Mouse (Mus musculus) CH12.LX (cell line): ENCODE measurements around the gene Ktn1.

ENCODE experiments used
- CHD2 ChIP-seq: IDR thresholded peaks from 2 replicates; pipeline ENCODE4 v1.6.1; 2011; ENCODE audit warnings: low read length, improper control_type of control experiment
- CTCF ChIP-seq, 2 experiments: IDR thresholded peaks in 1 of 2; conservative IDR thresholded peaks in 1 of 2; 2 replicates each; pipeline ENCODE4 v1.5.1; 2011 to 2012; ENCODE audit warnings: low read depth in 2 of 2, low read length in 2 of 2, improper control_type of control experiment in 1 of 2, inconsistent platforms in 1 of 2, mild to moderate bottlenecking in 1 of 2, moderate library complexity in 1 of 2
- JUND ChIP-seq: conservative IDR thresholded peaks from 2 replicates; pipeline ENCODE4 v1.6.1; 2011; ENCODE audit warnings: low read depth, low read length, improper control_type of control experiment

- TF ChIP-seq CTCF (conservative IDR thresholded peaks at IDR 0.05 in 1 of 2, IDR thresholded peaks at IDR 0.05 in 1 of 2; ENCODE audit: low read depth in 2 of 2, low read length in 2 of 2) (no peak), CHD2 (no peak), JUND (no peak)
These were observed 17.0 kb downstream of the Ktn1 start for GRCm38 (mm10) chr14:47665061-47665778.
